Mouse (Mus musculus) G1E-ER4 (cell line): ENCODE data around the gene Bnip3. TPM values are rescaled to one million over a fixed set of nuclear protein-coding genes. Genes with fewer than 3 reads are reported as not detected.

Source experiments
- GATA1 ChIP-seq: IDR thresholded peaks from one replicate; pipeline ENCODE4 v1.8.0; 2012; ENCODE audit warnings: low read length, inconsistent platforms
- polyA plus RNA-seq: library from polyadenylated mRNA; stranded (reverse); fragments of >175 nt; gene quantifications from 2 replicates; pipeline ENCODE4 v1.2.3, GENCODE M21; 2012

The Bnip3 gene
- polyA plus RNA-seq, 1 experiment = 59.6 TPM

DNA sequence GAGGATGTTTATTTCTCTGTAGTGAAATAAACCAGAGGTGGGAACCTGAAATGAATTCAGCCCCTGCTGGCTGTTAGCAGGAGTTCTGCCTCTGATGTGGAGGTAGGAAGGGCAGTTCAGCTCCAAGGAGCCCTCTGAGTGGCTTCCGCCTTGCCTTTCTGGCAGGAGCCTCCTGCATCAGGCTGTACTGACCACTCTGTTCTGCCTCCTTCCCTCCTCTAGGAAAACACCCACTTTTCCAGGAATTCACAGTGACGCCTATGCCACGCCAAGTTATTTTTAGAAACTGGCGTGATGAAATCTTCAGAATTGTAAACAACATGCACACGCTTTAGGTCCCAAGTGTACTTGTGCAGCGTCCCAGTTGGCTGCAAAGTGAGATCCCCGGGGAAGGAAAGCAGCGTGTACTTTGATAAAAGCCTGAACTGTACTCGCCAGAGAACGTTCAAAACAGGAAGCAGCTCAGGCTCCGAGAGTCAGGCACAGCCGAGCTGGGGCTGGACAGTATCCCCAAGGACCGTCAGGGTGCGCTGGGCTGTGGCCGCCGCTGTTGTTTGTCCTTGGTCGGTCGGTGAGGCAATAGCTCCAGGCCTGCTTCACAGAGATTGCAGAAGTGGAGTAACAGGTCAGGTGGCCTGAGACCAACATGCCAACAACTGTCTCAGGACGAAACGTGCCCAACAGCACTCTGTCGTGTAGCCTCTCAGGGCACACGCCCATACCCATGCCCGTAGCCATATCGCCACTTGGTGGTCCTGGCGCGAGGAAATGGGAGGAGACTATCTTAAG lies 10.0 kb upstream of the Bnip3 start:
- TF ChIP-seq GATA1 = no peak

DNA sequence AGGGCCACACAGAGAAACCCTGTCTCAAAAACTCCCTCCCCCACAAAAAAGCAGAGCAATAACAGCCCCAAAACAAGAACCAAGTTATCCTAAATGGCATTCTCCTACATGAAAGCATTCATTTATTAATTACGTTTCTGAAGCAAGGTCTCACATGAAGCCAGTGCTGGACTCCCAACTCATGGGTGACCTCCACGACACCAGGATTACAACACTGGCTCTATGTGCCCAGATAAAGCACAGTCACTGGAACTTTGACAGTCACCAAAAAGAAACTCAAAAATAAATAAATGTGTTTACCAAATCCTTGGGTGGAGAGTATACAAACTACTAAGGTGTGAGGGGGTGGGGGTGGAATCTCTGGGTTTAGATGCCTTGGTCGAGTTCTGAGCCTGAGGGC lies 4.3 kb upstream of the Bnip3 start:
- no peak for TF ChIP-seq GATA1

DNA sequence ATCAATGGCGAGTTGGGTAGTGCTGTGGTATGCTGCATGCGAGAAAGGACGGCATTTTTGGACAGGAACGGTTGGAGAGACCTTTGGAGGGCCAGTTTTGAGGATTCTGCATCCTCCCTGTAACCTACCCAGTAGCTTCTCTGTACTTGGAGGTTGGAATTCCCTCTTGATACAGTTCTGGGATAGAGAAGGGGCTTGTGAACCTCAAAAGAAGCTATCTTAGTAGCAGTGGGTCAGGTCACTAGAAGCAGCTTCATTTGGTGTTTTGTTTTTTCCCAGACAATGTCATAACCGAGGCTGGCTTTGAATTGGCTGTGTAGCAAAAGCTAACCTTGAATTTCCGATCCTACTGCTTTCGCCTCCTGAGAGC lies 859 bp upstream of the Bnip3 start:
- TF ChIP-seq GATA1 = no peak

DNA sequence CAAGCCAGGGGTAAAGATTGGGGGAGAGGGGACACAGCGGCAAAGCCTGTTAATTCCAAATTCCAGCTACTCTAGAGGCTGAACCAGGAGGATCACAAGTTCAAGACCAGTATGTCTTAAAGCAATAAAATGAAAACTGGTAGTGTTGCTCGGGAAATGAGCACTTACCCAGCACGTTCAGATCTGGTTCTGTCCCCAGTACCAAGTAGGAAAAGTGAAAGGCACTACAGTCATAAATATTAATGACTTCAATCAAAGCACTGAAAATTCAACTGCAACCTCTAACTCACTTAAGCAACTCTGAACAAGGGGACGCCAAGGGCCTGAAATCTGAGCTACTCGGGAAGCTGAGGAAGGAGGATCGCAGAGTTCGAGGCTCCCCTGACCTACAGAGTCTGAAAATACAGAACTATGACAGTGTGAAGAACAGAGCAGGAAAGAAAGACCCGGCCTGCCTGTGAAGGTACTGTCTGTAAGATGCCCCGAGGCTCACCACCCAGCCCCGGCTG lies 497 bp downstream of the Bnip3 start:
- no peak for TF ChIP-seq GATA1

DNA sequence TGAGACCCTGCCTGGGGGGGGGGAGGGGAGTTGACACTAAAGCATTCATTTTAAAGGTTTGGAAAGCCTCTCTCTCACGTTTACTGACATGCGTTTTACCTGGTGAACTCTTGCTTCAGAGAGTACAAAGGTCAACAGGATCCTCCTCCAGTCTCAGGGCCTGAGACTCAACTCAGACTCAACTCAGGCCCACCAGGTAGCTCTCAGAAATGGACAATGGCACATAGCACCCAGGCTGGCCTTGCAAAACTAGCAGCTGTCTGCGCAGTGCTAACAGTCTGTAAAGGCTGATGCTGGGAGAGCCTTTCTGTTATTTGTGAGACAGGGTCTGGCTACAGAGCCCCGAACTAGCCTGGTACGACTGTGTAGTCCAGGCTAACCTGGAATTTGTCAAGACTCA lies 1.3 kb downstream of the Bnip3 start:
- TF ChIP-seq GATA1 = no peak

- no peak for TF ChIP-seq GATA1
These were observed 2.3 kb downstream of the Bnip3 start for GRCm38 (mm10) chr7:138907043-138907442.

DNA sequence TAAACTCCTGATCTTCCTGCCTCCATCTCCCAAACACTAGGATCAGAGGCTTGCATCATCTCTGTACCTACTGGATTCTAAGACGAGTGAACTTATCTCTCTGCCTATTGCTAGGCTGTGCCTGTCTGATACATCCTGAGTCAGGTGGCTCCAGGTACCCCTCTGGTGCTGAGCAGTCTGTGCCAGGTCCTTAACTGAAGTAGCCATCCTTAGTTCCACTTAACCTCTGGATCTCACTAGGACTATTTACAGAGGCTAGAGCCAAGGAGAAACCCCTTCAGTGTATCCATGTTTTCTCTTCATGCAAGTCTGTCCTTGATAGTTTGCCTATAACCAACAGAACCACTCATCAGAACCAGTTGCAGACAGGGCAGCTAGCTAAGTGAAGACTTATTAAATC lies 2.9 kb downstream of the Bnip3 start:
- TF ChIP-seq GATA1 = no peak

- no peak for TF ChIP-seq GATA1
These were observed 5.4 kb downstream of the Bnip3 start for GRCm38 (mm10) chr7:138903886-138904435.

DNA sequence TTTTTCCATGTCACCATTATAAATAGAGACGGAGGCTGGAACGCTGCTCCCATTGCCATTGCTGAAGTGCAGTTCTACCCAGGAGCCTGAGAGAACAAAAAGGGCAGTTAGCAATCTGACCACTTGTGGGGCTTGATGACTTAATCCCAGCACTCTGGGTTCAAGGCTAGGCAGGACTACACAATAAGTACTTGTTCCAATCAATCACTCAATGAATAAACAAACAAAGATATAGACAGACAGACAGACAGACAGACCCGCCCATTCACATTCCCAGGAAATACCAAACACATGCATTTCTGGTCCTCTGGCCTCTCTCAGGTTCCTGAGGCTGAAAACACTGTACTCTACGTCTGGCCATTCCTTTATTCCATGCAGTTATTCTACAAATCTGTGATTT lies 10.6 kb downstream of the Bnip3 start:
- no peak for TF ChIP-seq GATA1

DNA sequence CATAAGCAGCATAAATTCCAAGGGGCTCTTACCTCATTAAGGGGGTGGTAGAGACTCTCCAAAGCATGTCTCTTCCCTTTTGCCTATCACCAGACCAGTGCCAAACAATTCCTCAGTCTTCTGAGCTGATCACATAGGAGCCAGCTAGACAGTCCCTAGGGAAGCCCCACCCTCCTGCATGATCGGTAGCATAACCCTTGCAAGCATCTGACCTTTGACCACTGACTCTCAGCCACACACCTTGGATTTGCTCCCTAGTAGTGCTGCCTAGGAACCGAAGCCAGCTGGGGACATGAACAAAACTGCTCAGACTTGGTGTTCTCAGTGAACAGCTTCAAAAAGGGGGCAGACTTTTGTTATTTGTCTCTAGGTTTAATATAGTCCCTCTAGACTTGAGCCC lies 11.2 kb downstream of the Bnip3 start:
- no peak for TF ChIP-seq GATA1

DNA sequence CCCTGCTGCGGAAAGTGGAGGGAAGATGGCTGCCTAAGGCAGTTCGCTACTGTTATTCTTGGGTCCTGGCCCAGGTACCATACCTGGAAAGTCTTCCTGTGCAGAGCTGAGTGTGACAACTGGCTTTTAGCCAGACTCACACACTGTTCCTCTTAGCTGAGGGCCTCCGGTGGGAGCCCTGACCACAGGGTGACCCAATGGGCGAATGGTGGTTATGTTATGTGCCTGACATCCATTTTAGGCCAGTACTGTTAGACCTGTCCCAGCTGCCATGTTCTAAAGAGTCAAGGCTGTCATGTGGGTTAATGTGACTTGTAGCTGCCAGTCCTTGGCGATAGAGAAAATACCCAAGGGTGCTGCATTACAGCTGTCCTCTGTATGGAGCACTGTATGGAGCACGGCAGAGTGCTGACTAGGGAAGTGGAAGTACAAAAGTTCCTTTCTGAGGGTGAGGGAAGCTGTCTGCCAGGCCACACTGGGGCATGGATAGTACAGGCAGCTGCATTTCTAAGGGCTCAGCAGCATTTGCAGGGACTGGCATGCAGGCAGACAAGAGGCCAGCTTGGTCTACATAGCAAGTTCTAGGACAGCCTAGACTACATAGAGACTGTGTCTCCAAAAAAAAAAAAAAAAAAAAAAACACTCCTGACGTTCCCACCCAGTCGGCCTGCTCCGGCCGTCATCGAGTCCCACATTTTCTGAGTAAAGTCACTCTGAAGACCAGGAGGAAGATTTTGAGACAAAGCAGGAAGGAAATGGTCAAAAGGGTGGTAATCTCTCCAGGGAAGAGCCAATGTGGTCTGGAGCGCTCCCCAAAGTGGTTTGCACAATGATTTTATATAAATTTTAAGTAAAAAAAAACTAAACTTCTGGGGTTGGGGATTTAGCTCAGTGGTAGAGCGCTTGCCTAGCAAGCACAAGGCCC lies 23.7 kb downstream of the Bnip3 start:
- no peak for TF ChIP-seq GATA1

GRCm38 (mm10) chr7:138883724-138884123 lies 25.6 kb downstream of the Bnip3 start:
- no peak for TF ChIP-seq GATA1

DNA sequence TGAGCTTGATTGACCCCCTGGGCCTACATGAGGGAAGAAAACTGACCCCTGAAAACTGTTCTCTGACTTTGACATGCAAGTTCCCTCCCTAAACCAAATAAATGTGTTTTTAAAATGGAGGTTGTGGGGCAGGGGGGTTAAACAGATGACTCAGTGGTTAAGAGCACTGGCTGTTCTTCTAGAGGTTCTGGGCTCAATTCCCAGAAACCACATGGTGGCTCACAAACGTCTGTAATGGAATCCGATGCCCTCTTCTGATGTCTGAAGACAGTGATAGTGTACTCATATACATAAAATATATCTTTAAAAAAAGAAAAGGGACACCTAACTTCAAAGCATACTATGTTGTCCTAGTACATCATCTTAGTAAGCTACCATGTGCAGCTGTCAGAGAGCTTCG lies 34.3 kb downstream of the Bnip3 start:
- TF ChIP-seq GATA1 = no peak

DNA sequence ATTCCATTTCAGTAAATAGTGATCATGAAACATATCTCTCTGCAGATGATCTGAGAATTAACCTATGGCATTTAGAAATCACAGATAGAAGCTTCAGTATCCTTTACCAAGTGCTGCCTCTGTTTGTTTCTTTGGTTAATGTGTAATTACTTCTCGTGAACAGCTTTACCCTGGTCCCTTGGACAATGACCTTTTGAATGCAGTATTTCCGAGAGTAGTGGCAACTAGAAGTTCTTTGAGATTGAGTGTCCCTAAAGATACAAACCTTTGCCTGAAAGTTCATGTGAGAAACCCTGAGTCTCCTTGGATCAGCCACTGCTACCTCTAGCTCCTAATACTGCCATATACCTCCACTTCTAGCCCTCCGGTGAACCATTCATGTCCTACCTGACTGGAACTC lies 36.4 kb downstream of the Bnip3 start:
- TF ChIP-seq GATA1 = no peak

DNA sequence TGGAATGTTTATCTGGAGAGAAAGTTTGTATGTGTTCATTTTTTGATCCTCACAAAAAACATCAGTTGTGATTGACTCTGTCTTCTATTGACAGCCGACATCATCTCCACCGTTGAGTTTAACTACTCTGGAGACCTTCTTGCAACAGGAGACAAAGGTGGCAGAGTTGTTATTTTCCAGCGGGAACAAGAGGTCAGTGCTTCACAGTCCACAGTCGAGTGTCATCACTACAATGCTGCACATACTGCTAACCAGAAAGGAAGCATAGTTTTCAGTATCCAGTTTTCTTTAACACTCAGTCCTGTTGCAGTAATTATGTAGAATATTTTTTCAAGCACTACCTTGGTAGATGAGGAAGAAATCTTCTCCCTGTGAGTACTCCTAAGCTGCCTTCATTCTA lies 41.0 kb downstream of the Bnip3 start:
- TF ChIP-seq GATA1 = no peak

DNA sequence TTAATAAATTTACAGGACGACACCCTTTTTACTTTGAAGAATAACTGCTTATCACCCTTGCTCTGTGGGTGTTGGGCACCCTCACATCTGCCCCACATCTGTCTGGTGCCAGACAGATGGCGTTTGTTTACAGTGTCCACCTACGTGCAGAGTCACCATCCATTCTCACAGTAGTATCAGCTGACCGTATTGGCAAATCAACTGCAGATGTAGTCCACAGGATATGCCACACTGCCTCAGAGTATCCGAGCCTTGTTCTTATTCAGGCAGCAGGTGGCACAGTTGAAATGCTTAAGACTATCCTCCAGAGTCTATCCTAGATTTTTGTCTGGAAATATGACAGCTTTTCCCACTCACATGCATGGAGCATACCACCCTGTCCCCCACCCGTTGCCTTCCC lies 42.0 kb downstream of the Bnip3 start:
- no peak for TF ChIP-seq GATA1
